38 mouse cellular contexts compared by ENCODE assay signal in the genomic region with DNA sequence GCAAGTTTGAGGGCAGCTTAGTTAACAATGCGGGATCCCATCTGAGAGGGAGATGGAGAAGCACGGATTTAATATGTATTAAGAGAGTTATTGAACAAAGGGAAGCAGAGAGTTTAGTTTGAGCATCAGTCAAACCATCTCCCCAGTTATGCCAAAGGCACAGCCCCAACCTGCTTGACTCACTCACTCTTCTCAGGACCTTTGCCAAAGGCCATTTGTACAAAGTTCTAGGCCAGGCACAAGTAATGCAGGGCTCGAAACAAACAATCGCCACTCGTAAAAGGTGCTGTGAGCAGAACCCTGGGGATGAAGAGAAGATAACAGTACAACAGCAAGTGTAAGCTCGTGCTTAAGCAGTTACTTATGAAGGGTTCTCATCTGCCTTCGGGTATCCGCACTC. TPM values are rescaled to one million over a fixed set of nuclear protein-coding genes. Genes with fewer than 3 reads are reported as not detected.
"Had no signal": no experiment of that assay in that cellular context is flagged by ENCODE, and none has a peak within 500 bp of the region (broad histone marks: within the 10 kb centered on the region; RNA-seq: fewer than 3 reads in every experiment).

No protein-coding gene starts in this region.

- ATAC-seq: hindbrain, embryonic 16.5 days; inflammation-experienced regulatory T-cells, adult 6 months; intestine, embryonic 15.5 days; intestine, postnatal 0 days had no signal

- H3K4me1 ChIP-seq: hindbrain, embryonic 10.5 days; hindbrain, embryonic 12.5 days; intestine, embryonic 15.5 days; limb, embryonic 12.5 days had no signal

- H3K4me2 ChIP-seq: heart, embryonic 12.5 days; hindbrain, embryonic 12.5 days; hindbrain, embryonic 14.5 days; intestine, embryonic 15.5 days; limb, embryonic 12.5 days; liver, embryonic 11.5 days had no signal

- H3K9me3 ChIP-seq: heart, embryonic 10.5 days; heart, embryonic 12.5 days; hindbrain, embryonic 10.5 days; hindbrain, embryonic 12.5 days; intestine, embryonic 15.5 days; limb, embryonic 10.5 days; limb, embryonic 12.5 days had no signal

- DNase-seq: gastrocnemius, adult 2 months; gastrocnemius, postnatal 10 days; gastrocnemius, postnatal 25 days; heart, adult 18-20 months; heart, postnatal 10 days; heart, postnatal 4 days; kidney, adult 18-20 months; kidney, adult 8-10 months; kidney, postnatal 10 days; kidney, postnatal 25 days; kidney, postnatal 4 days had no signal

- H3K27ac ChIP-seq: gastrocnemius, adult 2 months; heart, embryonic 10.5 days; hindbrain, embryonic 10.5 days; hindbrain, embryonic 12.5 days; hindbrain, embryonic 14.5 days; intestine, embryonic 15.5 days; layer of hippocampus, adult 2 months; left cerebral cortex, adult 2 months; limb, embryonic 10.5 days; limb, embryonic 12.5 days; liver, embryonic 14.5 days had no signal

- H3K4me3 ChIP-seq: gastrocnemius, adult 2 months; heart, embryonic 10.5 days; heart, embryonic 12.5 days; hindbrain, embryonic 10.5 days; hindbrain, embryonic 12.5 days; intestine, embryonic 15.5 days; layer of hippocampus, adult 2 months; left cerebral cortex, adult 2 months; limb, embryonic 10.5 days; limb, embryonic 12.5 days had no signal

- H3K9ac ChIP-seq: heart, embryonic 12.5 days; hindbrain, embryonic 12.5 days; hindbrain, embryonic 14.5 days; intestine, embryonic 15.5 days; limb, embryonic 12.5 days; liver, embryonic 14.5 days had no signal

- H3K27me3 ChIP-seq: heart, embryonic 12.5 days; hindbrain, embryonic 12.5 days; intestine, embryonic 15.5 days; limb, embryonic 12.5 days had no signal

RNA-seq across cellular contexts. Expression of a gene that starts 55.9 kb away (rescaled TPM):
- total RNA-seq: gastrocnemius, adult 2 months; gastrocnemius, postnatal 10 days; gastrocnemius, postnatal 25 days; gastrocnemius, postnatal 4 days; granulocyte monocyte progenitor cell, adult 5-6 weeks; heart, adult 18-20 months; heart, adult 8-10 months; heart, postnatal 10 days; heart, postnatal 25 days; heart, postnatal 4 days; layer of hippocampus, adult 2 months; layer of hippocampus, postnatal 10 days; layer of hippocampus, postnatal 25 days; left cerebral cortex, adult 2 months; left cerebral cortex, postnatal 14 days; left cerebral cortex, postnatal 36 days had no signal
- polyA plus RNA-seq: heart, embryonic 10.5 days; heart, embryonic 12.5 days; heart, embryonic 14.5 days; heart, embryonic 16.5 days; hindbrain, embryonic 14.5 days; inflammation-experienced regulatory T-cells, adult 6 months; intestine, embryonic 15.5 days; intestine, postnatal 0 days; limb, embryonic 10.5 days; limb, embryonic 12.5 days; liver, embryonic 11.5 days; liver, embryonic 14.5 days had no signal

RNA-seq across cellular contexts. Expression of a gene that starts 56.4 kb away (rescaled TPM):
- total RNA-seq: gastrocnemius, adult 2 months; gastrocnemius, postnatal 10 days; gastrocnemius, postnatal 25 days; granulocyte monocyte progenitor cell, adult 5-6 weeks; heart, adult 8-10 months; heart, postnatal 10 days; heart, postnatal 25 days; heart, postnatal 4 days; layer of hippocampus, adult 2 months; layer of hippocampus, postnatal 10 days; layer of hippocampus, postnatal 25 days; left cerebral cortex, adult 2 months; left cerebral cortex, postnatal 36 days had no signal
- polyA plus RNA-seq: heart, embryonic 10.5 days; heart, embryonic 12.5 days; heart, embryonic 14.5 days; heart, embryonic 16.5 days; hindbrain, embryonic 10.5 days; hindbrain, embryonic 12.5 days; hindbrain, embryonic 14.5 days; hindbrain, embryonic 16.5 days; intestine, embryonic 15.5 days; intestine, postnatal 0 days; kidney, embryonic 14.5 days; kidney, embryonic 16.5 days; limb, embryonic 10.5 days; limb, embryonic 12.5 days; liver, embryonic 11.5 days; liver, embryonic 14.5 days had no signal
